Mouse (Mus musculus): ENCODE data around the gene Adamts12.

Gene Adamts12

DNA sequence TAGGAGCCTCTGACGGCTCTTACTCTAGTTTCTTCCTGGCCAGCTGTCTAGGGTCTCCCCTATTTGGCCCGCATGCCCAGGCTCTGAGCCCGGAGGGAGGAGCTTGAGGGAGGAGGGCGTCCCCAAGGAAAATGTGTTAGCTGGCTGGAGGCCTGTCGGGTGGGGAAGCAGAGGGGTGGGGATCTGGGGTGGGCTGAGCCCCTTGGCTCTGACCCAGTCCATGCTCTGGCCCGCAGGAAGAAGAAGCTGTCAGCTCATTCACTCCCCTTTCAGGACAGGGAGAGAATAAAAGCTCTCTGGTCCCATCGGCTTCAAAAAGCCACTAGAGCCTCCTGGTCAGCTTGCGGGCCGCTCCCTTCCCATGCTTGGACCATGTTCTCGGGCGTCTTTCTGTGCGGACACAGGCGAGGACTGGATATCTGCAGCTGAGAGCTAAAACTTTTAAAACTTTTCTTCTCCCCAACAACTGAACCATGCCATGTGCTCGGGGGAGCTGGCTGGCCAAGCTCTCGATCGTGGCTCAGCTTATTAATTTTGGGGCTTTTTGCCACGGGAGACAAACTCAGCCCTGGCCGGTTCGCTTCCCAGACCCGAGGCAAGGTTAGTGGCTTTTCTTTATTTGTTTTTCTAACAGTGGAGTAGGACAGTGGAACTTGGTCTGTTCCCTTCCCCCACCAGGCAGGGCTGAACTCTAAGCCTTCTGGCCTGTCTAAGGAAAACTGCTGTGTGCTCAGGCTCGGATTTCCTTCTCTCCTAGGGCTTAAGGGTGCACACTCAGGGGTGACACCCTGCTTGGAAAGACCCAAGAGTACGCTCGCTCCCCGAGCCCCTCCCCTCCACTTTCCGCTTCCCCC, at the start of gene Adamts12:
Adamts12 (plus strand) TSS at position 233 of the 854 bp plus-strand sequence.
- peak; percentile 64 for DNase-seq

DNA sequence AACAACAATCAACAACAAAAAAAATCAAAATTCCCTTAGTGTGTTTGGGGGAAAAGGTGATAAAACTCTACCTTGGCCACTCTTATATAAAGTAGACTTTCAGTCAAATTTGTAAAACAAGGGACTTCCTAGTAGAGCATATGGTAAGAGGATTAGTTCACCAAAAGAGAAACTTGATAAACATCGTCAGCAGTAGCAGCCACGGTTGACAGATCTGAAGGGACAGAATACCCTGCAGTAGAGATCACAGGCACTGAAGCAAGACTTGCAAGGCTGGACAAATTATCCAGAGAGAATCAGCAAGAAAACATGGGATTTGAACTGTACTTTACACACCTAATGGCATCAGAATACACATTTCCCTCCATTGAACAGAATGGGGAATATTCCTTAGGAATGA, 49.7 kb upstream of the Adamts12 start:
- no peak for DNase-seq

- DNase-seq: peak; percentile 13
These were observed 37.6 kb upstream of the Adamts12 start for GRCm38 (mm10) chr15:11026801-11027561.

DNA sequence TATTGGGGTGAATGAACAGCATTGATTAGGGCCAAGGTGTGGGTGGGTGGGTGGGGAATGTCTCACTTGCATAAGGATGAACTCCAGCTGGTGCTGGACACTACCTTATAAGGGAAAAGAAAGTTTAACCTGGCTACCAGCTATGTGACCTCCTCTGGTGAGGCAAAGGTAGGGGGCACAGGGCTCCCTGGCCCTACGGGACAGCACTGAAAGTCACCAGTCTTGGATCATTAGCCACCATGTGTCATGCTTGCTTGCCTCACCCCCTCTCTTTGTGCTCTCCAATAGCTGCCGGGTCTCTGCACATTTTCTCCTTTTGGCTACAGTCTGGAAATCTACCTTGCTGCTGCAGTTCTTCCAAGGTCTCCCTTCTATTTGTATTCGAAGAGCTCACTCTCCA, 34.4 kb upstream of the Adamts12 start:
- DNase-seq: no peak

DNA sequence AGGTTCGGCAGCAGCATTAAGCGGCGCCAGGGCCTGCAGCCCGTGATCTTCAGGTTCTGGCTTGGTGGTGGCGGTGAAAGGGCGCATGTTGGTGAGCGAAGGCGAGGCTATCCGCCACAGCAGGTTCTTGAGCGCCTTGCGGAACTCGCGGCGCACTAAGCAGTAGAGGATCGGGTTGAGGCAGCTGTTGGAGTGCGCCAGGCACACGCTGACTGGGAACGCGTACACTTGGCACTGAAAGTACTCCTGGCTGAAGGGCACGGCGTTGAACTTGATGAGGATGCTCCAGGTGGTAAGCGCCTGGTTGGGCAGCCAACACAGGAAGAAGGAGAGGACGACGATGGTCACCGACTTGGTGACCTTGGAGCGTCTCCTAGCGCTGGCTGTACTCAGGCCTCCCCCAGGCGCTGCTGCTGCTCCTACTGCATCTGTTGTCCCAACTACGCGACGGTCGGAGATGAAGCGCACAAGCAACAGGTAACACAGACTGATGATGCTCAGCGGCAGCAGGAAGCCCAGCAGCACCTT, 28.6 kb upstream of the Adamts12 start:
- no peak for DNase-seq

- DNase-seq: peak; percentile 18
These were observed 27.8 kb upstream of the Adamts12 start for GRCm38 (mm10) chr15:11036535-11037375.

DNA sequence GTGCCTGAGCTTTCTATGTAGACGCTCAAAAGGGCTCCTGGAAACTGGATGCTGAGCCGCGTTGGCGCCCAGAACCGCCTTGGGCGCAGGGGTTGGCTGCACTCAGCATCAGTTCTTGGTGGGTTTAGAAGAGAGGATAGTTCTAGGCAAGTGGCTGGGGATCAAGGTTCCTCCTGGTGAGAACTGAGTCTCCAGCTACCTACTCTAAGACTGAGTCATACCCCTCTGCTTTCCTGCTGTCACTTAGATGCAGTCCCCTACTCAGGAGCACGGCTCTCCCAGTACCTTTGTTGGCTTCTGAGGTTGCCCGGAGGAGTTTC, 27.3 kb upstream of the Adamts12 start:
- no peak for DNase-seq

DNA sequence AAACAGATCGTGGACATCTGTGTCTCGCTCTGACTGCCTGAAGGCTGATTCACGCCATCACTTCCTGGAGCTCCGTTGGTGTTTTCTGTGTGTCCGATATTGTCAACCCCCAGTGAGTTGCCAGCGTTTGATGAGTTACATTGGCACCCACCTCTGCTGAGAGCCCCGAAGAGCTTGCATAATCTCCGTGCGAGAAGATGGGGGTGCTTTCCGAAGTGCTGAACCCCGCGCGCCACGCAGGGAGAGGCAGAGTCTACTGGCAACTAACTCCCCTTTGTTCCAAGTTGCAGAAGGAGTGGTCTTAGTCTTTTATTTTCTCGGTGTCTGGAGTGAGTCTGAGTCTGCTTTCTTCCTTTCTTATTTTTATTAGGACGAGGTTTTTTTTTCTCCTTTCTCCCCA, 26.9 kb upstream of the Adamts12 start, which contains the start of gene Rxfp3:
Rxfp3 (minus strand) TSS at position 281 of the 400 bp plus-strand sequence.
- DNase-seq: no peak

GRCm38 (mm10) chr15:11038476-11038875, 26.1 kb upstream of the Adamts12 start:
- peak; percentile 56 for DNase-seq

- no peak for DNase-seq
These were observed 24.5 kb upstream of the Adamts12 start for GRCm38 (mm10) chr15:11040067-11040466.

DNA sequence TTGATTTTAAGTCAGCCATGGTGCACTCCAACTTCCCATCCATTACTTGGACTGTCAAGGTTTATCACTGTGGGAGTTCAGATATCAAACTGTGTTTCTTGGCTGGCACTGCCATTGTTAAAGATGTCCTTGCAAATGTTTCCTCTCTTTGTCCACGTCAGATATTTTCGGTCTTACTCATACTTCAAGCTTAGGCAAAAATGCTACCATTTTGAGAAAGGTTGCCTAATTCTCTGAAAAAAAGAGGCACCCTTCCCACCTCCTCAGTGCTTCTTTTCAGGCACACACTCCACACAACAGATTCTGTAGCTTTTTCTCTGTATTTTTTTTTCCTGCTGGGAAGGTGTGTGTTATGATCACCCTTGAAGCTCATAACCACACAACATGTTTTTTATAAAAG, 23.4 kb upstream of the Adamts12 start:
- no peak for DNase-seq

DNA sequence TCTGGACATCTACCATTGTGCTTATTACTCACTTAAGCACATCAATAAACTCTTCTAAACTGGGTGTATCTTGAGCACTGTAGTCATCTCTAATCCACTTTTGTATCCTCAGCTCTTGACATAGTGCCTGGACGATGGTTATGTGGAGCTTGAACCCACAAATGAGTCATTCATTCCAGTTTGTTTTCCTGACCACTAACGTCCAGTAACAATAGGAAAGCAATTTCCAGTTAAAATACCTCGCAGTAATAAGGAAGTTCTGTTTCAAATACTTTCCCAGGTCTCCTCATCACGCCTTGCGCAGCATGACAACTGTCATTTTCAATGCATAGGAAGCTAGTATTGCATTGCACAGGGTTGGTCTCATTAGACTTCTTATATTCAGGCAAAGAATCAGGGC, 21.8 kb upstream of the Adamts12 start:
- DNase-seq: no peak

- no peak for DNase-seq
These were observed 10.7 kb upstream of the Adamts12 start for GRCm38 (mm10) chr15:11053678-11054439.

- DNase-seq: no peak
These were observed 10.0 kb upstream of the Adamts12 start for GRCm38 (mm10) chr15:11054440-11055080.

DNA sequence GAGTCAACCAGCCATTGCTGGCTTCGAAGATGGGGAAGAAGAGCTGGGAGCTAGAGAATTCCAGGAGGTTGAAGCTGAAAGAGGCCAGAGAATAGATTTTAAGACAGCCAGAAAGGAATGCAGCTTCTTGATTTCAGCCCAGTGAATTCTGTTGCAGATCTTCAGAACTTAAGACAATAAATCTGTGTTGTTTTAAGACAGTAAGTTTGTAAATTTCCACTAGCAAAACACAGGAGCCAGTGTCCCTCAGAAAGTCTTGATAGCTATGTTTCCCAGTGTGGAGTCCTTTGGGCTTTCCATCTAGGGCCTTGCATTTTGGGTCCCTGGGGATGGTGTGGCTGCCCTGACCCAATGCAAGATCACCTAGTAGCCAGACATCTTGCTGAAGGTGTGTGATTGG, 1.7 kb upstream of the Adamts12 start:
- DNase-seq: no peak

GRCm38 (mm10) chr15:11064160-11064557, 431 bp upstream of the Adamts12 start:
- DNase-seq: no peak

GRCm38 (mm10) chr15:11065528-11066171, 1.1 kb downstream of the Adamts12 start:
- DNase-seq: peak; percentile 8

DNA sequence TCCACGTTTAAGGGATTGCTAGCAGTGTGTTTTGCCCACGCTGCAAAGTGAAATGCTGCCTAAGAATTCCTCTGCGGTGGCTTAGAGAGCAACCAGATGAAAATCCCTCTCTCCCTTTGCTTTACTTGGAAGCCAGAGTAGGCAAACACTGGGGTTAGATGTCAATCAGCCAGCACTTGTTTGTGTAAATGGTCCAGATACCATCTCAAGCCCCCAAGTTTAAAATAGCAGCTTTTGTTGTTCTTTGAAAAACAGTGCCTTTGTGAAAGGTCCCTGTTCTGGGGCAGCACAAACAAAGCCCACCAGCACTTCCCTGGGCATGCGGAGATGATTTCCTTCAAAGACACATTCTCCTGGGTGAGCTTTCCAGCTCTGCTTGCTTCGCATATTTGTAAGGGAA, 1.7 kb downstream of the Adamts12 start:
- DNase-seq: no peak

GRCm38 (mm10) chr15:11067891-11068290, 3.3 kb downstream of the Adamts12 start:
- no peak for DNase-seq

- DNase-seq: no peak
These were observed 11.3 kb downstream of the Adamts12 start for GRCm38 (mm10) chr15:11075726-11076361.
